Mouse (Mus musculus): ENCODE results near the gene Ddx42. TPM values are rescaled to one million over a fixed set of nuclear protein-coding genes. Genes with fewer than 3 reads are reported as not detected.
"Not testable (repeated sequence)": the region's sequence is repeated elsewhere in the genome, so short reads cannot be mapped to it uniquely, and the experiment has no call there.

Gene Ddx42
- polyA plus RNA-seq, 1 experiment from 2014 or later: 81.9 TPM

DNA sequence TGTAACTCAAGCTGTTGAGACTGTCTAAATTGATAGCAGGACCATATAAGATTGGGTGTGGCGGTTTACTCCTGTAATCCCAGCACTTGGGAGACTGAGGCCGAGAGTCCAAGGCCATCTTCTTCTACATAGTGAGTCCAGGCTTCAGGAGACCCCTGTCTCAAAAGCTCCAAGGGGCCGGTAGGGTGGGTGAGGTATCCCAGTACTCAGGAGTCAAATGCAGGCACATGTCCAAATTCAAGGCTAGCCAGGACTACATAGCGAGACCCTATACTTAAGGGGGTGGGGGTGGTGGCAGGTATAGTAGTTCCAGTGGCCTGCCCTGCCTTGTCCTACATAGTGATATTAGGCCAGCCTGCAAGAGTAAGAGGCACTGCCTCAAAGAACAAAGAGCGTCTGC lies 1.9 kb upstream of the Ddx42 start:
- Histone ChIP-seq H3K4me3 (peak overlapping the region; percentile 79; the same call in 1 of the 2 replicates), H3K27ac (replicated peaks) (no peak overlapping the region), H3K36me3 (peaks cover 30% of the 10 kb centered on the region), H3K27me3 (no peaks in the 10 kb centered on the region), H3K4me2 (peak overlapping the region; percentile 66), H3K9me3 (no peaks in the 10 kb centered on the region), H3K9ac (no peak overlapping the region), H3K4me1 (replicated peaks) (peaks cover 40% of the 10 kb centered on the region)
- ATAC-seq (ENCODE audit: low FRiP score, low read depth): no peak
- WGBS: 91% methylated on average over 5 of the region's 5 CpGs

DNA sequence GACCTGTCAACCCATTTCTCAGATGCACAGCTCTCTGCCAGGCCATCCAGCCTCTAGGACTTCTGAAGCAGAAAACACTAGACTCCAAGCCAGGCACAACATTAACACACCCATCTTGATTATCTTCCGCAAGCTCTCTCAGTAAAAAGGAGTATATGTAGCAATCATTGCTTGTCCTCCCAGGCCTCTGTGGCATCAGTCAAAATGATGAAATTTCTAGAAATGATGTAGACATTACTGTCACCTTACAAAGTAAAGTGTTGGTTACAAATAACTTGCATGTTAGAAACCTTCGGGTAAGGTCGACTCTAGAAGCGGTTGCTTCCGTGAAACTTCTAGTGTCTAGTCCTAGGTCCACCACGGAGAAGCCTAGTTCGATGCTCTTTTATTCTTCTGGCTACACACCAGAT lies 1.3 kb upstream of the Ddx42 start:
- H3K27me3 ChIP-seq: no peaks in the 10 kb centered on the region
- ATAC-seq (ENCODE audit: low FRiP score, low read depth): no peak
- WGBS: 28% methylated on average over 7 of the region's 7 CpGs
- H3K36me3 ChIP-seq: peaks cover 24% of the 10 kb centered on the region
- H3K4me1 ChIP-seq (replicated peaks): peaks cover 45% of the 10 kb centered on the region
- H3K9ac ChIP-seq: peak overlapping the region; percentile 97
- H3K27ac ChIP-seq (replicated peaks): peak overlapping the region; percentile 99
- H3K4me2 ChIP-seq: peak overlapping the region; percentile 66
- no peaks in the 10 kb centered on the region for H3K9me3 ChIP-seq
- H3K4me3 ChIP-seq: peak overlapping the region; percentile 79

DNA sequence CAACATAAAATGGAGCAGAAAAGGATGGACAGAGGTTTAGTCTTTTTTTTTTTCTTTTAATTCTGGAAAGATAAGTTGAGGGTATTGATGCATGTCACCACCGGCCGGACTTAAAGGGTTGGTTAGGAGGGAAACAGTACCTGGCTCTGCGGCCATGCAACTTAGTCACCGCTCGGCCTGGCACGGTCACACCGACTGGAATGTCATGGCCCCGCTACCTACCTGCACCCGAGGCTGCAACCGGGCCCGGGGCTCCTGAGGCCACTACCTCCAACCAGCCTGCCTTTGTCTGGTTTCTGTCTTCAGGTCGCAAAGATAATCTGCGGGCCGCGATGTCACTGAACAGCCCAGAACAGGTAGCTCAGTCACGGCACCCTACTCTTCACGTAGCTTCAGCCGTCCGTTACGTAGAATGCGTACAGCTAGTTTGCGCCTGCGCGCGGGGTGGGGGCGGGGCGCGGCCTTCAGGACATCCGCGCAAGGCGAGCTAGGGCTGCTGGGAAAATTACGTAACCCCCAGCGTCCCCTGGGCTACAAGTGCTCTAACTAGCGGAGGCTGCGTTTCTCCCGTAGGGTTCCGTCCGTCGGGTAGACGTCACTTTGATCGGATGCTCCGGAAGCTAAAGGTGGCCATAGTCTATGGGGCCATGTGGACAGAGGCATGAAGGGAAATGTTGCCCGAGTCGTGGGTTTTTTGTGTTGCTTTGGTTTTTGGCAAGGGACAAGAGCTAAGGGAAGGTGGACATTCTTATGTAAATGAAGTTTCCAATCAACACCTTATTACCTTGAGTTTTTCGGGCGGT lies 598 bp upstream of the Ddx42 start, which contains the start of gene Ccdc47:
Gene Ccdc47 (minus strand): TSS at position 418 of the 803 bp plus-strand sequence.
- H3K4me1 ChIP-seq (replicated peaks): peaks cover 51% of the 10 kb centered on the region
- under 1% methylated on average over 46 of the region's 46 CpGs for WGBS
- H3K27me3 ChIP-seq: no peaks in the 10 kb centered on the region
- peak; percentile 99 for ATAC-seq (ENCODE audit: low FRiP score, low read depth)
- H3K9ac ChIP-seq: peak within 1 kb of the TSS; percentile 97
- no peaks in the 10 kb centered on the region for H3K9me3 ChIP-seq
- H3K4me2 ChIP-seq: peak within 1 kb of the TSS; percentile 66
- peaks cover 20% of the 10 kb centered on the region for H3K36me3 ChIP-seq
- H3K4me3 ChIP-seq: peak within 1 kb of the TSS; percentile 79
- peak within 1 kb of the TSS; percentile 99 for H3K27ac ChIP-seq (replicated peaks)

DNA sequence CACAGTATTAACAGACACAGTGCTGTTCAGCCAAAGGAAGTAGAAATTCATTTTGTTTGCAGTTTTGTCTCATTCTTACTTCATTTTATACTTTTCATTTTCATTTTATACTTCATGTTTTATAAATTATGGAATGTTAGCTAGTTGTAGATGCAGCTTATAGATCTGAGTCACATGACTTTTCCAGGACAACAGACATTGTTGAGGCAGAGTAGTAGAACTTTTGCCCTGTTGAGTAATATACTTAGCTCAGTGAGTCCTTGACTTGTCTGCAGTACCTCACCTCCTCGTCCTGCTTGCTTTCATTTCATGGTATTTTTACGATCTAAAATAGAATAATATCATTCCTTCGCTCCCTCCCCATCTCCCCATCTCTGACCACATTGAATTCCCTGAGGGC lies 3.9 kb downstream of the Ddx42 start:
- no peak for ATAC-seq (ENCODE audit: low FRiP score, low read depth)
- Histone ChIP-seq H3K27ac (replicated peaks) (no peak overlapping the region), H3K36me3 (peaks cover 15% of the 10 kb centered on the region), H3K4me2 (no peak overlapping the region), H3K27me3 (no peaks in the 10 kb centered on the region), H3K9ac (no peak overlapping the region), H3K9me3 (no peaks in the 10 kb centered on the region), H3K4me1 (replicated peaks) (peaks cover 33% of the 10 kb centered on the region), H3K4me3 (no peak overlapping the region)
- 94% methylated on average over 3 of the region's 3 CpGs for WGBS

DNA sequence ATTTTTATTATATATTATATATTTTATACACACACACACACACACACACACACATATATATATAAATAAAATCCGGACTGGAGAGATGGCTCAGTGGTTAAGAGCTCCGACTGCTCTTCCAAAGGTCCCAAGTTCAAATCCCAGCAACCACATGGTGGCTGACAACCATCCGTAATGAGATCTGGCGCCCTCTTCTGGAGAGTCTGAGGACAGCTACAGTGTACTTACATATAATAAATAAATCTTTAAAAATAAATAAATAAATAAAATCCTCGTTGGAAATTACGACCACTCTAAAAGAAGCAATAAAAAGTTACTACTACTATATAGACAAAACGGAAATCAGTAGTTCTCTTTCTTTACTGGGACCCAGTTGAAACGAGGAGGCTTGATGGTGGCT lies 17.3 kb downstream of the Ddx42 start:
- not testable (repeated sequence) for H3K27ac ChIP-seq (replicated peaks); H3K4me3 ChIP-seq; H3K27me3 ChIP-seq; ATAC-seq (ENCODE audit: low FRiP score, low read depth); H3K9ac ChIP-seq; H3K9me3 ChIP-seq; H3K4me1 ChIP-seq (replicated peaks); H3K4me2 ChIP-seq
- peaks cover 65% of the 10 kb centered on the region for H3K36me3 ChIP-seq
- 81% methylated on average over 8 of the region's 8 CpGs for WGBS

DNA sequence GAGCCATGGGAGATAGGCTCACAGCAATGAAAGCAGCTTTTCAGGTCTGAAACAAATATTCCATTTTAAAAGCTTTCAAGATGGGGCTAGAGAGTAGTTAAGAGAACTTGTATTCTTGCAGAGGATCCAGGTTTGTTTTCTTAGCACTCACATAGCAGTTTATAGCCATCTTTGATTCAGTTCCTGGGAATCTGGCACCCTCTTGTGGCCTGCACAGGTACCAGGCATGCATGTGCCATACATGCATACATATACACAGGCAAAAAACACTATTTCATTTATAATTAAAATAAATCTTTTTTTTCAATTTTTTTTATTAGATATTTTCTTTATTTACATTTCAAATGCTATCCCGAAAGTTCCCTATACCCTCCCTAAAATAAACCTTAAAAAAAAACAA lies 30.1 kb downstream of the Ddx42 start:
- Histone ChIP-seq H3K9me3 (no peaks in the 10 kb centered on the region), H3K36me3 (peaks cover 96% of the 10 kb centered on the region), H3K4me2 (no peak overlapping the region), H3K9ac (no peak overlapping the region), H3K4me1 (replicated peaks) (no peaks in the 10 kb centered on the region), H3K27me3 (no peaks in the 10 kb centered on the region), H3K4me3 (no peak overlapping the region), H3K27ac (replicated peaks) (no peak overlapping the region)
- no peak for ATAC-seq (ENCODE audit: low FRiP score, low read depth)
- 96% methylated on average over 1 of the region's 1 CpGs for WGBS

DNA sequence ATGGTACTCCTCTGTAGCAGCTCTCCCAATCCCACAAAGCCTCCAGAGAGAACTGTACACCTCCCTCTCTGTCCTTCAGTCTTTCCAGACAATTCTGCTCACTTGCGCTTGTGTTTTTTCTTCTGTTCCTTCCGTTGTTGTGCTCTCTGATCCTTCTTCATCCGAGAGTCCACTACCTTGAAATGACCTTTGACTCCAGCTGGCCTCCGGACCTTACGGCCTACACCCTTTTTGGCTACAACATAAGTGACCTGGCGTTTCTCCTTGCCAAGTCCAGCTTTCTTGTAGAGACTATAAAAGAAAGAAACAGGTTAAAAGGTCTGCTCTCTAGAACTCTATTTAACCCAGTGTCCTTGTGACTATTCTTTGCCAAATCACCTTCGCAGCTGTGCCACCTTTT lies 32.6 kb downstream of the Ddx42 start:
- no peaks in the 10 kb centered on the region for H3K9me3 ChIP-seq
- no peak overlapping the region for H3K27ac ChIP-seq (replicated peaks)
- H3K4me1 ChIP-seq (replicated peaks): 0 out of 2 replicates have a peak, but pooled peaks cover under 1% of the 10 kb centered on the region
- H3K9ac ChIP-seq: no peak overlapping the region
- 92% methylated on average over 7 of the region's 7 CpGs for WGBS
- H3K27me3 ChIP-seq: no peaks in the 10 kb centered on the region
- H3K4me3 ChIP-seq: no peak overlapping the region
- ATAC-seq (ENCODE audit: low FRiP score, low read depth): no peak
- H3K4me2 ChIP-seq: no peak overlapping the region
- H3K36me3 ChIP-seq: peaks cover 93% of the 10 kb centered on the region

DNA sequence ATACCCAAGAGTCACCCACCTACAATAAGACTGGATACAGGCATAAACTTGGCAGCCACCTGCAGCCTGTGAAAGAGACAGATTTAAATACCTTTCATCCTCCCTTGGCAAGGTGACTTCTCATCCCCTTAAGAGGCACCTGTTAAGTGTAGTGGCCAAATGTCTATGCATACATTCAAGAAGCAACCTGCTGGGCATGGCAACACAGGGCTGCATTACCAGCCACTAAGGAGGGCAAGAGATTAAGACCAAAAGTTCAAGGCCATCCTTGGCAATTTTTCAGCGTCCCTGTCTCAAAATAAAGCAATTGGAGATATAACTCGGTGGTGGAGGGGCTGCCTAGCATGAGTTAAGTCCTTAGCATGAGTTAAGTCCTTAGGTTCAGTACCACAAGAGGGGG lies 38.0 kb downstream of the Ddx42 start:
- H3K27me3 ChIP-seq: no peaks in the 10 kb centered on the region
- H3K9ac ChIP-seq: peak overlapping the region; percentile 92; the same call in 1 of the 2 replicates
- H3K36me3 ChIP-seq: peaks cover 53% of the 10 kb centered on the region
- H3K9me3 ChIP-seq: no peaks in the 10 kb centered on the region
- ATAC-seq (ENCODE audit: low FRiP score, low read depth): no peak
- peak overlapping the region; percentile 94 for H3K4me3 ChIP-seq
- H3K27ac ChIP-seq (replicated peaks): no peak overlapping the region
- 16% methylated on average over 2 of the region's 2 CpGs for WGBS
- H3K4me1 ChIP-seq (replicated peaks): peaks cover 24% of the 10 kb centered on the region
- H3K4me2 ChIP-seq: peak overlapping the region; percentile 97

DNA sequence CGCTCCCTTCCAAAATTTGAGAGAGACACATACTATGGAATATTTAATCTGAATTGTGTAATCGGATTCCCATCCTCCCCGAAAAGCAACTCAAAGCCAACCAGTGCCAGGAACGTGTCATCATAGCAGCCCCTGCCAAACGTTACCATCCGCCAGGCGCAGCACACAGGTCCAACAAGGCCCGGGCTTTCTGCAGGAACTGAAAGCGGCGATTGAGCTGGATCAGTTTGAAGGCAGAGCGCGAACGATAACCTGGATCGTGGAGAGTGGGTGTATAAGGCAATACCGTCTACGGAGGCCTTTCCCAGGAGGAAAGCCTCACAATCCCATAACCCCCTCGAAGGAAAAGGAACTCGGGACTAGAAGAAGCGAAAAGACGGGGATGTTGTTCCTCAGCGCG lies 38.4 kb downstream of the Ddx42 start:
- ATAC-seq (ENCODE audit: low FRiP score, low read depth): no peak
- Histone ChIP-seq H3K9ac (peak overlapping the region; percentile 92), H3K4me2 (peak overlapping the region; percentile 97), H3K36me3 (peaks cover 49% of the 10 kb centered on the region), H3K9me3 (no peaks in the 10 kb centered on the region), H3K4me1 (replicated peaks) (peaks cover 24% of the 10 kb centered on the region), H3K4me3 (peak overlapping the region; percentile 94), H3K27ac (replicated peaks) (peak overlapping the region; percentile 91; the same call in 1 of the 2 replicates), H3K27me3 (no peaks in the 10 kb centered on the region)
- WGBS: 4% methylated on average over 22 of the region's 22 CpGs

DNA sequence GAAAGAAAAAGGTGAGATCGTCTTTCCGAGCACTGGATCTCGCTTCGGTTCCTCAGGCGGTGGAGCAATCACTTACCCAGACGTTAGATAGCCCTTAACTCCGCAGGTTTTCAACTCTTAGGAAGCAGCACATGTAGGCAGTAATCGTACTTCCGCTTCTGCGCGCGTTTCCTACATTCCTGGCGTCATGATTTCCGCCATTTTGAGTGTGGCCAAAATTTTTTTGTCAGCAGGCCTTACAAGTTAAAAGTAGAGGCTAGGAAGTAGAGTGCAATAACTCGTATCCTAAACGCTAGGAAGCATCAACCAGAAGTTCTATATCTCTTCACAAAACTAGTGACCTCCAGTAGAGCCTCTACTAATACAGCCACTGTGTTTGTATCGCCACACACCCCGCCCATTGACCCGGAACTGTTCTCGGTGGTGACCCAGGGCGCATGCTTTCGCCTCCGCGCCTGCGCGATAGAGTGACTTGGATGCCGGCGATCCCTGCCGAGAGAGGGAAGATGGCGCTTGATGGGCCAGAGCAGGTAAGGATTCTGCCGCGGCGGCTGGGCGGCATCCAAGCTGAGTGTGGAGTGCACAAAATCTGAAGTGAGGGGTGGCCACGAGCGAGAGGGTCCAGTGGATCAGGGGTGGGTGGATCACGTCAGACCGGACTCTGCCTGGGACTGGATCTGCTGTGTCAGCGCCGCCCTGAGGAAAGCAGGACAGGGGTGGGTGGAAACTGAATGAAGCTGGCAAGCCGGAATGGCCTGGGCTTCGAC lies 39.1 kb downstream of the Ddx42 start, which contains the start of the genes Ftsj3 and Psmc5:
Gene Ftsj3 (minus strand): TSS at position 395 of the 767 bp plus-strand sequence.
Gene Psmc5 (plus strand): TSS at position 470 of the 767 bp plus-strand sequence.
- peak; percentile 96 for ATAC-seq (ENCODE audit: low FRiP score, low read depth)
- Histone ChIP-seq H3K27me3 (no peaks in the 10 kb centered on the region), H3K4me1 (replicated peaks) (peaks cover 24% of the 10 kb centered on the region), H3K4me3 (peak within 1 kb of the TSS; percentile 94), H3K4me2 (peak within 1 kb of the TSS; percentile 97), H3K27ac (replicated peaks) (peak within 1 kb of the TSS; percentile 91), H3K9ac (peak within 1 kb of the TSS; percentile 92), H3K36me3 (peaks cover 46% of the 10 kb centered on the region), H3K9me3 (no peaks in the 10 kb centered on the region)
- WGBS: under 1% methylated on average over 42 of the region's 42 CpGs

DNA sequence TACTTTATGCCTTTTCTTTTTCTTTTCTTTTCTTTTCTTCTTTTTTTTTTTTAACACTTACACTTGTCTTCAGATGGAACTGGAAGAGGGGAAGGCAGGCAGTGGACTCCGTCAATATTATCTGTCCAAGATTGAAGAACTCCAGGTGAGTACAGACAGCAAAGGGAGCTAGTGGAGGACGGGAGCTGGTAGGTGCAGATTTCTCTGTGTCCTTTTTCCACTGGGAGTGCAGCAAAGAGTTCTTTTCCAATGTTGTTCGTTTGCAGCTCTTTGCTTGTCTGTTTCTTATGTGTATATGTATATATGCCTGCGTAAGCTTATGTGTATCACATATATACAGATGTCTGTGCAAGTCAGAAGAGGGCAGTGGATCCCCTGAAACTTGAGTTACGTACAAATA lies 40.0 kb downstream of the Ddx42 start:
- H3K4me2 ChIP-seq: peak overlapping the region; percentile 97
- H3K4me3 ChIP-seq: peak overlapping the region; percentile 94
- H3K27ac ChIP-seq (replicated peaks): no peak overlapping the region; the same call in 1 of the 2 replicates
- no peak for ATAC-seq (ENCODE audit: low FRiP score, low read depth)
- H3K9me3 ChIP-seq: no peaks in the 10 kb centered on the region
- peaks cover 24% of the 10 kb centered on the region for H3K4me1 ChIP-seq (replicated peaks)
- peaks cover 46% of the 10 kb centered on the region for H3K36me3 ChIP-seq
- H3K27me3 ChIP-seq: no peaks in the 10 kb centered on the region
- 70% methylated on average over 5 of the region's 5 CpGs for WGBS
- peak overlapping the region; percentile 92 for H3K9ac ChIP-seq

Data from hindbrain, embryonic 15.5 days (tissue).